Mouse (Mus musculus) midbrain, embryonic 12.5 days (tissue): ENCODE measurements around the gene Pak3. TPM values are rescaled to one million over a fixed set of nuclear protein-coding genes. Genes with fewer than 3 reads are reported as not detected.
"Not testable (repeated sequence)": the region's sequence is repeated elsewhere in the genome, so short reads cannot be mapped to it uniquely, and the experiment has no call there.

Experiments used
- ATAC-seq: fragments of 200-750 bp; cut with Nextera tagmentation; 2 replicates; pipeline ENCODE4 v1.8.0; 2017; ENCODE audit warnings: low read depth, moderate TSS enrichment, moderate library complexity; ENCODE audit not compliant: low FRiP score
- H3K27ac ChIP-seq: fragments of 300-500 bp; sonication (generic); replicated peaks from 2 replicates; pipeline ENCODE4 v1.5.1; 2016; ENCODE audit warnings: mild to moderate bottlenecking
- H3K27me3 ChIP-seq: fragments of 300-500 bp; sonication (generic); 2 replicates; pipeline ENCODE4 v1.6.1; 2016; ENCODE audit warnings: mild to moderate bottlenecking
- H3K36me3 ChIP-seq: fragments of 300-500 bp; sonication (generic); 2 replicates; pipeline ENCODE4 v1.6.1; 2016
- H3K4me1 ChIP-seq: fragments of 300-500 bp; sonication (generic); 2 replicates; pipeline ENCODE4 v1.6.1; 2016
- H3K4me2 ChIP-seq: fragments of 300-500 bp; sonication (generic); replicated peaks from 2 replicates; pipeline ENCODE4 v1.6.1; 2016; ENCODE audit warnings: mild to moderate bottlenecking, moderate library complexity
- H3K4me3 ChIP-seq: fragments of 300-500 bp; sonication (generic); 2 replicates; pipeline ENCODE4 v1.5.1; 2016; ENCODE audit warnings: mild to moderate bottlenecking
- H3K9ac ChIP-seq: fragments of 300-500 bp; sonication (generic); replicated peaks from 2 replicates; pipeline ENCODE4 v1.6.1; 2016; ENCODE audit warnings: mild to moderate bottlenecking, moderate library complexity
- H3K9me3 ChIP-seq: fragments of 300-500 bp; sonication (generic); 2 replicates; pipeline ENCODE4 v1.6.1; 2016; ENCODE audit warnings: mild to moderate bottlenecking
- WGBS: fragments of 180-500 bp; shearing (Covaris S2); methylation state at CpG from one replicate; pipeline ENCODE4 v1.1.7; 2016; 5-methylcytosine and 5-hydroxymethylcytosine counted together
- polyA plus RNA-seq: library from polyadenylated mRNA; unstranded; fragments of >200 nt; fragmentation: Nextera tagmentation; extraction: Ambion mirVana; gene quantifications from 2 replicates; pipeline ENCODE4 v1.2.1, GENCODE M21; 2016

Pak3 gene
- polyA plus RNA-seq: 120 TPM in 2 replicates

DNA sequence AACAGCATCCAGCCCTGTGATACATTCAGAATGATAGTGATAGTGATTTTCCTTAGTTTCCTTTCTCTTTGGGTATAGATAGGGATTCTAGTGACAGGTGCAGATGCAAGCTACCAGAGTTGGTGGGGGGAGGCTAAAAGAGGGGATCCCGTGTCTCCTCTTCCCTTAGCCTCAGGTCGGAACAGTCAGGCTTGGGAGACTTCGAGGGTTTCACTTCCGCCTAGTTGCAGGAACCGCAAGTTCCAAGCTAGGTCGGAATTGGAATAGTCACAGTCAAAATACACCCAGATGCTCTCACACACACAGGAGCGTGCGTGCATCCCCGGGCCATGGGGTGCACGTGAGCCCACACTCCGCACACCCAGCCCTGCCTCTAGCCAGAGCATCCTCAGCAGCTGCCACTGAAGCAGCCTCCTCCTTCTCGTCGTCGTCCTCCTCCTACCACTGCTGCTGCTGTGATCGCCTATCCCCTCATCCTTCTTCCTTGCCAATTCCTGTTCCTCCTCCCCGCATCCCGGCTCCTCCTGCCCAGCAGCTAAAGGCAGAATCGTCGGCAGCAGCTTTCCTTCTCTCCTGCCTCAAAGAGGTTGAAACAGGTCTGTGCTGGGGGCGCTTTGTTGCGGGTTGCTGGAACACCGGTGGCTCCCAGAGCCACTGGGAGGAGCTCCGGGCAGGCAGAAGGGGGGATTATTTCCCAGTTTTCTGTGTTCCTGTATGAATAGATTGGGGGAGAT, at the start of gene Pak3:
TSS of gene Pak3 (plus strand) at position 424 of the 734 bp plus-strand sequence.
- peak; percentile 85 for ATAC-seq
- peak within 1 kb of the TSS; percentile 46 for H3K4me3 ChIP-seq
- H3K4me2 ChIP-seq: peak within 1 kb of the TSS; percentile 51
- 28% methylated on average over 23 of the region's 23 CpGs for WGBS
- H3K36me3 ChIP-seq: no peaks in the 10 kb centered on the region
- no peaks in the 10 kb centered on the region for H3K4me1 ChIP-seq
- H3K27ac ChIP-seq: peak within 1 kb of the TSS; percentile 89
- H3K9me3 ChIP-seq: no peaks in the 10 kb centered on the region
- peaks cover 26% of the 10 kb centered on the region for H3K27me3 ChIP-seq
- H3K9ac ChIP-seq: peak within 1 kb of the TSS; percentile 59

DNA sequence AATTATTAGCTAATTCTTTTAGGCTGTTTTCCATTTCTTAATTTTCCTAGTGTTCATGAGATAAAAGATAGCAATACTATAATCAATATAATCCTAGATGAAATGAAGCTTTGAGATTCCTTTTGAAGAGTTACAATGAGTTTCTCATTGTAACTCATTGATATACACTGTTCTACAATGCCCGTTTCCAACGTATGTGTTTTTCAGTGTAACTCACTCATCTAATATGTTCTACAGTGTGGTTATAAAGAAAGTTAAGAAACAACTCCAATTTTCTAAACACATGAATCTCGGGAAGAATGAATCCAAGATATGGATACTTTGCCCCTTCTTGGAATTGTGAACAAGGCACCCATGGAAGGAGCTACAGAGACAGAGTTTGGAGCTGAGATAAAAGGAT, 35.5 kb upstream of the Pak3 start:
- ATAC-seq: peak; percentile 100
- Histone ChIP-seq H3K27me3 (no peaks in the 10 kb centered on the region), H3K9me3 (no peaks in the 10 kb centered on the region), H3K9ac (no peak overlapping the region), H3K36me3 (no peaks in the 10 kb centered on the region), H3K27ac (no peak overlapping the region), H3K4me2 (no peak overlapping the region), H3K4me1 (no peaks in the 10 kb centered on the region), H3K4me3 (no peak overlapping the region)
- 83% methylated on average over 3 of the region's 3 CpGs for WGBS

DNA sequence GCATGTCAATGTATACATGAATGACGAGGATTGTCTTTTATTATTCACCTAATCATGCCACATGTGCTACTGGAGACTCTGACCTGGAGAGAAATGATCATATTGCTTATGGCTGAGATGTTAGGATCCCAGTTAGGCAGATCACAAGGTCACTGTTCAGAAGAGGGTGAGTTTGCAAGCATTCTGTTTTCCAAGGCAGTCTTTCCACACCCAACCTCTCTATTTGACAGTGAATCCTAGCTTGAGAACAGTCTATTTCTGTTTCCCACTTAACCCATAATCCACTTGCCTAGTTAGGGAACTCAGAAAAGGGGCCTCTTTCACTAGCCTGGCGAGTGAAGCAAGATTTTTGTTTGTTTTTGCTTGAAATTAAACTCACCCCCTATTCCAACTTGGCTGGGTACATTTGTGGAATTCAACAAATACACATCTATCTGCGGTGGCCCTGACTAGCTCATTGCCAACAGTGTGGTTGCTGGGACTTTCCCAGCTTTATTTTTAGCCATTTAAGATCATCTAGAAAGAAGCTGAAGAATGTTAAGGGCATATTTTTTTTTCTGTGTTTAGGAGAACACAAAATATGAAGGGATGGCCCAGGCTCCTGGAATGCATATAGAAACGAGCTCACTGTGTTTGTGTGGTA, 17.2 kb upstream of the Pak3 start:
- Histone ChIP-seq H3K36me3 (no peaks in the 10 kb centered on the region), H3K27ac (no peak overlapping the region), H3K9me3 (no peaks in the 10 kb centered on the region), H3K27me3 (peaks cover 8% of the 10 kb centered on the region), H3K4me3 (no peak overlapping the region), H3K9ac (no peak overlapping the region), H3K4me1 (no peaks in the 10 kb centered on the region), H3K4me2 (no peak overlapping the region)
- 67% methylated on average over 4 of the region's 4 CpGs for WGBS
- no peak for ATAC-seq

DNA sequence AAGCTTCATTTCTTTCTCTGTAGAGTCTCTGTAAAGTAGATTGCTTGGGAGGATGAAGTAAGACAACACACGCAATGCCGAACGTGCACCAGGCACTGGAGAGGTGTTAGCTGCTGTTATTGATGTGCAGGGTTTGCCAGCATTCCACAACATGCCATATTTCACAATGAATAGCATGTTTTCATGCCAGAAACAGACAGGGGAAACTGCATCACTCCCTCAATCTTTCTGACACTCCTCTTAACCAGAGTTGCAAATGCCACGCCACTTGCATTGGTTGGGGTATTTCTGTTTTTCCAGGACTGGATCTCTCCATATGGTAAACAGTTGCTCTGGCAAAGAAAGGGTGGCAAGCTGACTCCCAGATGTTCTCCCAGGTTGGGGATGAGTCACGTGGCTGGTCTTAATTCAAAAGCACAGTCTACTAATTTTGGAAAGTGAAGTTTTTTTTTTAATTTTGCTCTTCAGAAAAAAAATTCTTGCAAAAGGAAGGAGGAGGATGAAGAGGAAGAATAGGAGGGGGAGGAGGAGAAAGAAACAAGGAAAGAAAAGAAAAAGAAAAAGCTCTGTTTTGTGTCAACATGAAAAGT, 16.5 kb upstream of the Pak3 start:
- ATAC-seq: no peak
- 74% methylated on average over 5 of the region's 5 CpGs for WGBS
- H3K4me1 ChIP-seq: no peaks in the 10 kb centered on the region
- no peak overlapping the region for H3K27ac ChIP-seq
- no peaks in the 10 kb centered on the region for H3K36me3 ChIP-seq
- H3K27me3 ChIP-seq: peaks cover 8% of the 10 kb centered on the region
- no peaks in the 10 kb centered on the region for H3K9me3 ChIP-seq
- no peak overlapping the region for H3K9ac ChIP-seq
- H3K4me3 ChIP-seq: no peak overlapping the region
- H3K4me2 ChIP-seq: no peak overlapping the region

DNA sequence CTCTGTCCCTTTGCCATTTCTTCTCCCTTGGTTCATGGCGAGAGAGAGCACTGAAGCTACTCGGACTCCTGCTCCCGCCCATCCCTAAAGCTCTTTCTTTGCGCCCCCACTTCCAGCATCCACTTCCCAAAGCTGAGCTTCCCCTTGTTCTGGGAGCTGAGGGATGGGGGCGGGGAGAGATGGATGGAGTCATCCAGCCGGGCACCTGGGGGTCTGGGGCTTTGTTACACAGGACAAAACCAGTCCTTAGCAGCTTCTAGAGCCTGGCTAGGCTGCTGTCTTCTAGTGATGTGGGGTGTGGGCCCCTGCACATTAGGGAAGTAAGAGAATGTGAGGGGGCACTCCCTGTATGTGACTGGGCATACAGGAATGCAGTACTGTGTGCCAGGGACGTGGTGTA, 526 bp downstream of the Pak3 start:
- Histone ChIP-seq H3K4me2 (peak overlapping the region; percentile 51), H3K27ac (peak overlapping the region; percentile 89), H3K4me3 (peak overlapping the region; percentile 46), H3K9ac (peak overlapping the region; percentile 59), H3K36me3 (no peaks in the 10 kb centered on the region), H3K27me3 (peaks cover 26% of the 10 kb centered on the region), H3K9me3 (no peaks in the 10 kb centered on the region), H3K4me1 (no peaks in the 10 kb centered on the region)
- ATAC-seq: peak; percentile 78
- WGBS: 19% methylated on average over 7 of the region's 7 CpGs

DNA sequence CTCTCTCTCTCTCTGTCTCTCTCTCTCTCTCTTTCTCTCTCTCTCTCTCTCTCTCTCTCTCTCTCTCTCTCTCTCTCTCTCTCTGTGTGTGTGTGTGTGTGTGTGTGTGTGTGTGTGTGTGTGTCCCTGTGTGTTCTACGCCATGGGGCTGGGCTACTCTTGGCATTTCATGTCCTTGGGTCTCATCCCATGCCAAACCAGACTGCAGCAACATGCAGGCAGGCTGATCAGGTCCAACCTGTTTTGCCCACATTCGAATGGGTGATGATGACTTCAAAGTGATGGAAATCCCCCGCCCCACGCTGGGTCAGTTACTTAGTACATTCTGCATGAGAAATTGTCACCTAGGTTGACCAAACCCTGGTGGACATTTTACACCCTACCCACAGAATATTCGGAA, 1.1 kb downstream of the Pak3 start:
- Histone ChIP-seq H3K4me2 (peak overlapping the region; percentile 51), H3K27me3 (peaks cover 26% of the 10 kb centered on the region), H3K4me3 (peak overlapping the region; percentile 46; the same call in 1 of the 2 replicates)
- not testable (repeated sequence) for H3K36me3 ChIP-seq, ATAC-seq, H3K9me3 ChIP-seq, H3K4me1 ChIP-seq, H3K27ac ChIP-seq, H3K9ac ChIP-seq
- 60% methylated on average over 4 of the region's 5 CpGs for WGBS

DNA sequence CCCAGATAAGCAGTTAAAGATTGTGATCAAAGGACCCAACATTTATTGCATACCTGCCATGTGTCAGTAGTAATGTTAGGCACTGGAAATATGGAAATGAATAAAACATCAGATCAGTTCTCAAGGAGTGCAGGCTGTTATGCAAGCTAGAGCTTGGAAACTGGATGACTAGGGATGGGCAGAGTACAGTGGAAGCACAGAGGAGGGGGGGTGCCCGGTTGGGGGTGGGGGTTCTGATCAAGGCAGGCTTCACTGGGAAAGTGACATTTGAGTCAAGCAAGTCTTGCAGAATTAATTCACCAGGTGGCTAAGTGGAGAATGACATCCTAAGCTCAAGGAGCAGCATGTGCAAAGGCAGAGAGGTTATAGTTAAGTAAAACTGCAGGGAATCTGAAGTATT, 1.8 kb downstream of the Pak3 start:
- H3K9me3 ChIP-seq: no peaks in the 10 kb centered on the region
- H3K27ac ChIP-seq: no peak overlapping the region
- no peaks in the 10 kb centered on the region for H3K36me3 ChIP-seq
- H3K4me1 ChIP-seq: no peaks in the 10 kb centered on the region
- no peak overlapping the region for H3K4me3 ChIP-seq
- peak; percentile 38; the same call in 1 of the 2 replicates for ATAC-seq
- peak overlapping the region; percentile 51 for H3K4me2 ChIP-seq
- no peak overlapping the region for H3K9ac ChIP-seq
- H3K27me3 ChIP-seq: peaks cover 26% of the 10 kb centered on the region
- 56% methylated on average over 1 of the region's 1 CpGs for WGBS

DNA sequence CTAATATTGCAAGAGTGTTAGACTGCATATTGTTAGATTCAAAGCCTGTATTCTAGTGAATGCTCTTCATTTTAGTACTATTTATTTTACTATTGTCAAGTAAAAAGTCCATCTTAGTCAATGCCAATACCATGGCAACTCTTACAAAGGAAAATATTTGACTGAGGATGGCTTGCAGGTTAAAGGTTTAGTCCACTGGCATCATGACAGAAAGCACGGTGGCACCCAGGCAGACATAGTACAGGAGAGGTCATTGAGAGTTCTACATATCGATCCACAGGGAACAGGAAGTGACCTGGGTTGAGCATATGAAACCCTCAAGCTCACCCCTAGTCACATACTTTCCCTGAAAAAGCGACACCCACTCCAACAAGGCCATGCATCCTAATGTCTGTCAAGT, 13.9 kb downstream of the Pak3 start:
- H3K4me3 ChIP-seq: no peak overlapping the region
- H3K27me3 ChIP-seq: peaks cover 33% of the 10 kb centered on the region
- H3K36me3 ChIP-seq: no peaks in the 10 kb centered on the region
- 83% methylated on average over 3 of the region's 3 CpGs for WGBS
- H3K27ac ChIP-seq: no peak overlapping the region
- no peaks in the 10 kb centered on the region for H3K9me3 ChIP-seq
- no peak for ATAC-seq
- no peak overlapping the region for H3K4me2 ChIP-seq
- no peaks in the 10 kb centered on the region for H3K4me1 ChIP-seq
- no peak overlapping the region for H3K9ac ChIP-seq

DNA sequence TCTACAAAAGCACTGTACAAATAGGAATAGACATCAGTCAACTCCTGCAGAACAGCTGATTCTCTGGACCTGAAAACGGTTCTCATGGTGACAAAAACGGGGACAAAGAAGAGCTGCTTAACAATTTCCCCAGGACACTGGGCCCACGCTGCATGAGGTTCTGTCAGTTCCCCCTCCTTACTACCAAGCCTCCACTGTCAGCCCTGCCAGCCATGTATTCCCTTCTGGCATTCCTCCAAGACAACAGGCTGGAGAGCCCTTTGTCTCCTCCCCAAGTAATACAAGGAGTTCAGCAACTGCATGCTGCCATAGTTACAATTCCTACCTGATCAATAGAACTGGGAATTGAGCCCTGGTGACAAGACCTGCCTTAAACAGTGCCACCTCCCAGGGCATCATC, 15.2 kb downstream of the Pak3 start:
- Histone ChIP-seq H3K4me3 (no peak overlapping the region), H3K27me3 (peaks cover 24% of the 10 kb centered on the region), H3K27ac (no peak overlapping the region), H3K36me3 (no peaks in the 10 kb centered on the region), H3K9me3 (no peaks in the 10 kb centered on the region), H3K4me2 (no peak overlapping the region), H3K9ac (no peak overlapping the region), H3K4me1 (no peaks in the 10 kb centered on the region)
- WGBS: 69% methylated on average over 3 of the region's 3 CpGs
- no peak for ATAC-seq

DNA sequence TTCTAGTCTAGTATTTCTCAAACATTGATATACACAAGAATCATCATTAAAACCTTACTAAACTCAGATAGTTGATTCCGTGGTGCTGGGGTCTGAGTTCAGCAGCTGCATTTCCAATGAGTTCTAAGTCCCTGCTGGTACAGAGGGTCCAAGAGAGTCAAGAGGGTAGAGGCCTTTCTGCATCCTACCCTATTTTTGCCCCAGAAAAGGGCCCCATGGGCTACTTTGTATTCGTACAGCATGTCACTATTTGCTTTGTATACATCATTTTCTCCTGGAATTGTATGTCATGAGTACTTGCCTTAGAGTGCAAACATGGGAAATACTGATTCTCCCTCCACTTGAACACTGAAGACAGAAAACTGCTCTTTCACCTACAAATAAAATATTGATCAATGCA, 24.4 kb downstream of the Pak3 start:
- ATAC-seq: peak; percentile 79
- H3K9ac ChIP-seq: no peak overlapping the region
- no peaks in the 10 kb centered on the region for H3K9me3 ChIP-seq
- no peaks in the 10 kb centered on the region for H3K36me3 ChIP-seq
- H3K4me1 ChIP-seq: peaks cover 10% of the 10 kb centered on the region; the same call in 1 of the 2 replicates
- WGBS: 33% methylated on average over 2 of the region's 2 CpGs
- no peak overlapping the region for H3K4me3 ChIP-seq
- peak overlapping the region; percentile 84 for H3K27ac ChIP-seq
- peaks cover 9% of the 10 kb centered on the region for H3K27me3 ChIP-seq
- no peak overlapping the region for H3K4me2 ChIP-seq

DNA sequence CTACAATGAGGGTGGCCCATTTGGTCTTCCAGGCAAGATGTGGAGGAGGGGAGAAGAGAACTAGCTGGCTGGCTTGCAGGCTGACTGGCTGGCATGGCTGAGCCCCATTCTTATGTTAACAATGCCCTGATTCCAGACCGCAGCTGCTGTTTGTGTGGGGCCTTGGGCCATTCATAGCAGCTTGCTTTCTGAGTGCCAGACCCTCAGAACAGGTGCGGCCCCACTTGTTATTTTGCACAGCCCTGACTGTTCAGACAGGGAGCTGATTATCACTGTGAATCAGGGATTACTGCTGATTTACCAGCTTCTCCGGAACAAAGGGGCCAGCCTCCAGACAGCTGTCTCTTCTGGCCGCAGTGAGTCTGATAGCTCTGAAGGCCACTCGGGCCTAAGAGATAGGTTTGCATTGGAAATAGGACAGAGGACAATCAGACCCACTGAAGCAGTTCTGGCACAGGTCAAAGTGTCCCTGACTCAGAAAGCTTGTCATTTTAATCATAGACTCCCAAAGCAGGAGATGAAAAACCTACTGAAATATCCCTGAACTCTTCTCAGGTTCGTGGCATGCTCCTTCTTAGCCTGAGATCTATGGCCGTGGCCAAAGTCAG, 24.9 kb downstream of the Pak3 start:
- peak; percentile 99 for ATAC-seq
- no peaks in the 10 kb centered on the region for H3K36me3 ChIP-seq
- H3K4me2 ChIP-seq: no peak overlapping the region
- no peak overlapping the region for H3K4me3 ChIP-seq
- 23% methylated on average over 7 of the region's 7 CpGs for WGBS
- no peaks in the 10 kb centered on the region for H3K9me3 ChIP-seq
- peaks cover 10% of the 10 kb centered on the region; the same call in 1 of the 2 replicates for H3K4me1 ChIP-seq
- peaks cover 14% of the 10 kb centered on the region for H3K27me3 ChIP-seq
- H3K27ac ChIP-seq: peak overlapping the region; percentile 84
- no peak overlapping the region for H3K9ac ChIP-seq

DNA sequence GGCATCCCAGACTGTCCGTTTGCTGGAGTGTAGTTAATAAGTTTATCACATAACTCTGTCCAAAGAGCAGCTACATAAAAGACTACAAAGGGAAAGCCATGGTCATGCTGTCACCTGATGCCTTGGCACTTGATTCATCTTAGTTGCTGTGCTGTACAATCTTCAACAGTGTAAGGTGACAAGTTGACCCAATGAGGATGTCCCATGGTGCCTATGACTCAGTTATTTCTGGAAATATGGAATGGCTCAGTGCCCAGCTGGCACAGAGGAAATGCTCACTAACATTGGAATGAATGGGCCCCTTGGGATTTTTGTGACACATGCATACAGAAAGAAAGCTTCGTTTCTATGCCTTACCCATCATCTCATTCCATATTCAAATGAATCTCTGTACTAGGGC, 55.3 kb downstream of the Pak3 start:
- Histone ChIP-seq H3K27me3 (peaks cover 12% of the 10 kb centered on the region), H3K9me3 (no peaks in the 10 kb centered on the region)
- 65% methylated on average over 2 of the region's 2 CpGs for WGBS

More for the DNA sequence above, 55.3 kb downstream of the Pak3 start:
- no peak overlapping the region for H3K4me3 ChIP-seq
- no peaks in the 10 kb centered on the region for H3K36me3 ChIP-seq
- H3K27ac ChIP-seq: no peak overlapping the region
- H3K4me1 ChIP-seq: no peaks in the 10 kb centered on the region
- no peak overlapping the region for H3K4me2 ChIP-seq
- ATAC-seq: no peak
- no peak overlapping the region for H3K9ac ChIP-seq
